Mouse (Mus musculus) thymus, adult 2 months (tissue): Measurements from ENCODE around the gene Ms4a7. TPM values are rescaled to one million over a fixed set of nuclear protein-coding genes. Genes with fewer than 3 reads are reported as not detected.

Experiments used
- DNase-seq: peaks from one replicate; pipeline ENCODE4 v3.0.0; 2021
- H3K27ac ChIP-seq: fragments of 200-500 bp; 2 replicates; pipeline ENCODE4 v1.5.1; 2012; ENCODE audit warnings: low read length, control low read depth; ENCODE audit not compliant: control insufficient read depth, insufficient read depth
- H3K27me3 ChIP-seq: fragments of 200-500 bp; 2 replicates; pipeline ENCODE4 v1.6.1; 2012; ENCODE audit warnings: mild to moderate bottlenecking, low read length, moderate library complexity, mixed read lengths; ENCODE audit not compliant: control insufficient read depth, insufficient read depth
- H3K36me3 ChIP-seq: fragments of 200-500 bp; 2 replicates; pipeline ENCODE4 v1.6.1; 2012; ENCODE audit warnings: mild to moderate bottlenecking, low read length, moderate library complexity; ENCODE audit not compliant: control insufficient read depth, insufficient read depth
- H3K4me1 ChIP-seq: fragments of 200-500 bp; replicated peaks from 2 replicates; pipeline ENCODE4 v1.6.1; 2012; ENCODE audit warnings: low read length; ENCODE audit not compliant: control insufficient read depth, insufficient read depth
- H3K4me3 ChIP-seq: fragments of 200-500 bp; 2 replicates; pipeline ENCODE4 v1.5.1; 2012; ENCODE audit warnings: mild to moderate bottlenecking, low read length, control low read depth, moderate library complexity; ENCODE audit not compliant: control insufficient read depth, insufficient read depth
- CTCF ChIP-seq: fragments of 200-500 bp; IDR thresholded peaks from 2 replicates; pipeline ENCODE4 v1.5.1; 2012; ENCODE audit warnings: mild to moderate bottlenecking, control low read depth, low read length, moderate library complexity, borderline replicate concordance; ENCODE audit not compliant: control insufficient read depth, poor library complexity, insufficient read depth; ENCODE audit errors: extremely low read depth
- POLR2A ChIP-seq: fragments of 200-500 bp; IDR thresholded peaks from 2 replicates; pipeline ENCODE4 v1.6.1; 2012; ENCODE audit warnings: mild to moderate bottlenecking, low read length, control low read depth, moderate library complexity; ENCODE audit not compliant: control insufficient read depth, poor library complexity, insufficient read depth; ENCODE audit errors: extremely low read depth
- WGBS: fragments of 180-500 bp; shearing (Covaris S2); methylation state at CpG from one replicate; pipeline ENCODE4 v1.1.7; 2018; 5-methylcytosine and 5-hydroxymethylcytosine counted together
- polyA plus RNA-seq: library from polyadenylated mRNA; depleted of rRNA; stranded (reverse); fragments of >200 nt; gene quantifications from 2 replicates; pipeline ENCODE4 v1.2.3, GENCODE M21; 2012; rRNA removed

Ms4a7 gene
- 5.8 and 10.6 TPM in 2 replicates for polyA plus RNA-seq

DNA sequence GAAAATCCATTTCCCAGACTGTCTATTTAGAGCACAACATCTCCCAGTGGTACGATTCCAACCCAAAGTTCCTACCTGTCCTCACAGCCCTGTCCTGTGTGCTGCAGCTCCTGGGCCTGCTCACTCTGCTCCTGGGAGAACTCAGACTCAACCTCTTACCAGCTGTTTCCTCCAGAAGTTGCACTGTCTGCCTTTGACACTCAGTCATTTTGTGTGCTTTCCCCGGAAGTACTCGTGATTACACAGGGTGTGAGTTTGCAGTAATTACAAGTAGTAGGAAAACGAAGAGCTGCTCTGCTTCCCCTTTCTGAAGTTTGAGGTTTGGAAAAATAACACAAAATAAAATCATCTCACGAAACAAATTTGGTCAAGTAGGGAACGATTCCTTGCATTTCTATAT is at the start of gene Ms4a7:
Gene Ms4a7 (minus strand): TSS at position 215 of the 400 bp plus-strand sequence.
- TF ChIP-seq CTCF (no peak), POLR2A (no peak)
- WGBS = 15% methylated on average over 6 of the region's 6 CpGs
- no peaks in the 10 kb centered on the region for H3K27me3 ChIP-seq
- no peaks in the 10 kb centered on the region for H3K4me1 ChIP-seq
- no peak within 1 kb of the TSS for H3K4me3 ChIP-seq
- H3K27ac ChIP-seq = no peak within 1 kb of the TSS
- no peaks in the 10 kb centered on the region for H3K36me3 ChIP-seq
- no peak for DNase-seq

DNA sequence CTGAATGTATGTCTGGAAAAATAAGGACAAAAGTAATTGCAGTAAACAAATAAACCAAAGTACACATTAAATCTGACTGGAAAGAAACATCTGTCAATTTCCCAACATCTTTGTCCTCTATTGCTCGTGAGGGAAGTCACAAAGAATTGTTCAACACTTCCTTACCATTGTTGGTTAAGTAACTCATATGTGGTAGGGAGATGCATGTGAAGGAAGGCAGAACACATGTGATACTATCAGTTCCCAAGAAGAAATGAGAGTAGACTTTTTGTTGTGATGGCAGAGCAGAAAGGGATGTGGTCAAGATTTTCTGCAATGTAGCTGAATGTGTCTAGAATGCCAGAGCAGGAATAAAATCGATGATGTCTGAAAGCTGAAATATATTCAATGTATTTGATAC is 40.5 kb upstream of the Ms4a7 start:
- TF ChIP-seq CTCF = no peak
- TF ChIP-seq POLR2A = no peak
- Histone ChIP-seq H3K4me3 (no peak overlapping the region), H3K27me3 (no peaks in the 10 kb centered on the region), H3K27ac (no peak overlapping the region), H3K36me3 (no peaks in the 10 kb centered on the region), H3K4me1 (no peaks in the 10 kb centered on the region)
- DNase-seq = no peak
- WGBS = 50% methylated on average over 2 of the region's 2 CpGs

DNA sequence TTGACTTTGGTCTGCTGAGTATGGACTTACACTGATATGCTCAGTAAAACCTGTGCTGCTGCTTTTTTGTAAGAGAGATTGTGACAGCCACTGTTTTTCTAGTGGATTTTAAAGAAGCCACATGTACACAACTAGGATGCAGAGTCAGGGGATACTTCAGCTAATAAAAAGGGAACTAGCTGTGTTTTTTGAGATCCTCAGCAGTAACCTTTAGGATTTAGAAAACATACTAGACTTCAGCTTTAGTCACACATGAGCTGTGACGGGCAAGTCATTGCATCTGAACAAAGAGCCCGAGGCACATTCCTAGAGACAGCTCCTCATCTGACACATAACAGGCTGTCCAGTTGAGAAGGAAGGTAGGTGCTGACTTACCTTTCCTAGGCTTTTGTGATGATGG is 39.3 kb upstream of the Ms4a7 start, which contains the start of gene Ms4a4a:
Gene Ms4a4a (plus strand): TSS at position 251 of the 400 bp plus-strand sequence.
- WGBS = 93% methylated on average over 2 of the region's 2 CpGs
- Histone ChIP-seq H3K27ac (no peak within 1 kb of the TSS), H3K27me3 (no peaks in the 10 kb centered on the region), H3K36me3 (no peaks in the 10 kb centered on the region), H3K4me1 (no peaks in the 10 kb centered on the region), H3K4me3 (no peak within 1 kb of the TSS)
- TF ChIP-seq POLR2A = no peak
- no peak for TF ChIP-seq CTCF
- DNase-seq = no peak

DNA sequence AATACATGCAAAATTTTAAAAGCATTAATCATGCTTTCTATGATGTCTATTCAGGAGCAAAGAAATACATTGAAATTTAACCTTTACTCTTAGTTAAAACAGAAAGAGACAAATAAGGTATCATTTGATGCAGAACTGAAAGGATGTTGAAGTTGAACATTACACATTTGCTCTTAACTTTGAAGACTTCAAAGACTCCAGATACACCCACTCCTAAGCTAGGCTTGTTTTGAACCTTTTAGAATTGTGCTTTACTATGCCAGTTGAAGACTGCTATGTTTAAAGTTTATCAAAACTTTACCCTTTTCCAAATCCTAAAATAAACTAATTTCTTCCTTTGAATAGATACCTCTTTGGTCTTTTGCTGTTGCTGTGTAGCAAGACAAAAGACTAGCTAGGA is 35.2 kb upstream of the Ms4a7 start:
- Histone ChIP-seq H3K4me3 (no peak overlapping the region), H3K36me3 (no peaks in the 10 kb centered on the region), H3K4me1 (no peaks in the 10 kb centered on the region), H3K27me3 (no peaks in the 10 kb centered on the region), H3K27ac (no peak overlapping the region)
- TF ChIP-seq POLR2A = no peak
- TF ChIP-seq CTCF = no peak
- DNase-seq = no peak

DNA sequence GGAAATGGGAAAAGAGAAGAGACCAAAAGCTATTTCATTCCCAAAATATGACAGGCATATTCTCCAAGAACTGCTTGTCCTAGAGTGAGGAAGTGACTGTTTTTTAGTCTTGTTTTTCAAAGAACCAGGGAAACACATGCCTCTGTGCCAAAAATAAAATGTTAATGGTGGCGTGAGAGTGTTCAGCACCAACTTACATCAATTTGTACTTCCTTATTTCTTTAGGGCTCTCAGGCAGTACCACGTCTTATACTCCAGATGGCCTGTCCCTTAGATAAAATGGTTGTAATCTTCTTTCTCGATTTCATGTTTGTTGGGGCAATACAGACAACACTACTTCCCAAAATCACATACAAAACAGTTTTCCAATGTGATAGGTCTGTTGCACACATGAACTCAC is 32.4 kb upstream of the Ms4a7 start:
- DNase-seq = no peak
- TF ChIP-seq POLR2A (no peak), CTCF (no peak)
- no peaks in the 10 kb centered on the region for H3K36me3 ChIP-seq
- no peaks in the 10 kb centered on the region for H3K4me1 ChIP-seq
- no peak overlapping the region for H3K27ac ChIP-seq
- 68% methylated on average over 3 of the region's 3 CpGs for WGBS
- no peaks in the 10 kb centered on the region for H3K27me3 ChIP-seq
- no peak overlapping the region for H3K4me3 ChIP-seq

DNA sequence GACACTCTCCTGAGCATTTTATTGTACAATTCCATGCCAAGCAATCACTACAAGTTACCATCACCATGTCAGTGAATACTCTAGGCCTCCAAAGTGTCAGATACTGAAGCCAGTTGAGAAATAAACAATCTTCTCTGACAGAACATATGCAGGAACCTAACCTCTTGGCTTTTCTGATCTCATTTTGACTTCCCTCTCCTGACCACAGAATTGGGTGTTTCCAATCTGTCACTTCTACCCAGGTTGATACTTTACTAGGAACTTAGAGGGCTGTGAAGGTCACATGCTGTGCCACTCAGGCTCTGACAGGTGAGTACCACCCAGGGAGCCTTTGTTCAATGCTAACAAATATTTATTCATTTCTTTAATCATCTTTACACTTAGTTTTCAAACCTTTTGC is 26.1 kb upstream of the Ms4a7 start:
- DNase-seq = no peak
- no peaks in the 10 kb centered on the region for H3K36me3 ChIP-seq
- TF ChIP-seq POLR2A = no peak
- no peak for TF ChIP-seq CTCF
- H3K27me3 ChIP-seq = no peaks in the 10 kb centered on the region
- H3K27ac ChIP-seq = peak overlapping the region; percentile 71
- no peaks in the 10 kb centered on the region for H3K4me1 ChIP-seq
- H3K4me3 ChIP-seq = no peak overlapping the region

DNA sequence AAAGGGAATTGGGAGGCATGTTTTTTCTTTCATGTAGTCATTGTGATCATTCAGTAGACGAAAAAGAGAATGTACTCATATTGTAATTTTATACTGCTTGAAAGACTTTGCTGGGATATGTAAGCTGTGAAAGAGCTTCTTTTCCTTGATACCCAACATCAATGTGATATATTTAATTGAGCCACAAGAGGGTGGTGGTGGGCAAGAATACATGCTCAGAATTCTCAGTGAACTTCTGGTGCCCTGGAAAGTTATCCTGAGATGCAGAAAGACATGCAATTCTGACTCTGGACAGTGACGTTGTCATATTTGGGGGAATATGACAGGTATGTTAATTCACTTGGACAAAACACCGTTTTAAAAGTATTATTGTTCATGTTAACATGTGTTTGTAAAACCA is 24.2 kb upstream of the Ms4a7 start:
- peaks cover 4% of the 10 kb centered on the region; the same call in 1 of the 2 replicates for H3K4me1 ChIP-seq
- no peaks in the 10 kb centered on the region for H3K27me3 ChIP-seq
- no peak overlapping the region for H3K27ac ChIP-seq
- H3K4me3 ChIP-seq = no peak overlapping the region
- 66% methylated on average over 3 of the region's 3 CpGs for WGBS
- TF ChIP-seq POLR2A (no peak), CTCF (no peak)
- no peaks in the 10 kb centered on the region for H3K36me3 ChIP-seq
- peak; percentile 22 for DNase-seq
